Mouse (Mus musculus) spleen, adult 2 months (tissue): ENCODE results near the gene Car9. TPM values are rescaled to one million over a fixed set of nuclear protein-coding genes. Genes with fewer than 3 reads are reported as not detected.
"Not testable (repeated sequence)": the region's sequence is repeated elsewhere in the genome, so short reads cannot be mapped to it uniquely, and the experiment has no call there.

ENCODE experiments used
- DNase-seq, 2 experiments: peaks; one replicate each; pipeline versions ENCODE4 v3.0.0 to v3.0.0-alpha.2; 2012 to 2021; ENCODE audit warnings: low spot score in 2 of 2, low read depth in 1 of 2
- H3K27ac ChIP-seq: fragments of 200-500 bp; 2 replicates; pipeline ENCODE4 v1.5.1; 2012; ENCODE audit warnings: low read length, inconsistent platforms; ENCODE audit not compliant: insufficient read depth
- H3K27me3 ChIP-seq: fragments of 200-500 bp; 2 replicates; pipeline ENCODE4 v1.6.1; 2012; ENCODE audit warnings: mild to moderate bottlenecking, moderate library complexity, low read length, inconsistent platforms; ENCODE audit not compliant: control insufficient read depth, insufficient read depth
- H3K36me3 ChIP-seq: fragments of 200-500 bp; 2 replicates; pipeline ENCODE4 v1.6.1; 2012; ENCODE audit warnings: mild to moderate bottlenecking, low read length, inconsistent platforms; ENCODE audit not compliant: control insufficient read depth, insufficient read depth
- H3K4me1 ChIP-seq: fragments of 200-500 bp; 2 replicates; pipeline ENCODE4 v1.6.1; 2011; ENCODE audit warnings: inconsistent platforms; ENCODE audit not compliant: control insufficient read depth, insufficient read depth, insufficient read length
- H3K4me3 ChIP-seq: fragments of 200-500 bp; 2 replicates; pipeline ENCODE4 v1.5.1; 2011; ENCODE audit warnings: mild to moderate bottlenecking, inconsistent platforms; ENCODE audit not compliant: insufficient read depth, insufficient read length; ENCODE audit errors: extremely low read depth
- CTCF ChIP-seq: fragments of 200-500 bp; IDR thresholded peaks from 2 replicates; pipeline ENCODE4 v1.5.1; 2011; ENCODE audit warnings: mild to moderate bottlenecking, inconsistent platforms; ENCODE audit not compliant: insufficient read depth, insufficient read length, insufficient replicate concordance; ENCODE audit errors: extremely low read depth
- POLR2A ChIP-seq: fragments of 200-500 bp; IDR thresholded peaks from 2 replicates; pipeline ENCODE4 v1.6.1; 2011; ENCODE audit warnings: low read depth, low read length, inconsistent platforms
- WGBS: fragments of 180-500 bp; shearing (Covaris S2); methylation state at CpG from one replicate; pipeline ENCODE4 v1.1.7; 2018; 5-methylcytosine and 5-hydroxymethylcytosine counted together
- polyA plus RNA-seq: library from polyadenylated mRNA; depleted of rRNA; stranded (reverse); fragments of >200 nt; gene quantifications from 2 replicates; pipeline ENCODE4 v1.2.3, GENCODE M21; 2012

Gene Car9
- polyA plus RNA-seq, 1 experiment, result 2.0 TPM

DNA sequence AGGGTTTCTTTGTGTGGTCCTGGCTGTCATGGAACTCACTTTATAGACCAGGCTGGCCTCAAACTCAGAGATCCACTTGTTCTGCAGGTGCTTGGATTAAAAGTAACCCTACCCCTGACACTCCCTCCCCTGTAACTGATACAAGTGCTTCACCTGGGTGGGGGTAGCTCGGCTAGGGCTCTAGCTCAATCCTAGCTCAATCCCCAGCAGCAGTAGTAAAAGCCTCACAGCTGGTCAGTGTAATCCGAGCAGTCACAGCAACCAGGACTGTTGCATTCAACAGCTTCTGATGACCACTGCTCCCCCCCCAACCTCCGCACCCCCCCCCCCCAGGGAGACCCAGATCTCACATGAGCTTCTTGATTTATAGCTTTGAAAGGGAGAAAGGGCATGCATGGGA, 35.3 kb downstream of the Car9 start:
- DNase-seq, result no peak
- 95% methylated on average over 3 of the region's 3 CpGs for WGBS

DNA sequence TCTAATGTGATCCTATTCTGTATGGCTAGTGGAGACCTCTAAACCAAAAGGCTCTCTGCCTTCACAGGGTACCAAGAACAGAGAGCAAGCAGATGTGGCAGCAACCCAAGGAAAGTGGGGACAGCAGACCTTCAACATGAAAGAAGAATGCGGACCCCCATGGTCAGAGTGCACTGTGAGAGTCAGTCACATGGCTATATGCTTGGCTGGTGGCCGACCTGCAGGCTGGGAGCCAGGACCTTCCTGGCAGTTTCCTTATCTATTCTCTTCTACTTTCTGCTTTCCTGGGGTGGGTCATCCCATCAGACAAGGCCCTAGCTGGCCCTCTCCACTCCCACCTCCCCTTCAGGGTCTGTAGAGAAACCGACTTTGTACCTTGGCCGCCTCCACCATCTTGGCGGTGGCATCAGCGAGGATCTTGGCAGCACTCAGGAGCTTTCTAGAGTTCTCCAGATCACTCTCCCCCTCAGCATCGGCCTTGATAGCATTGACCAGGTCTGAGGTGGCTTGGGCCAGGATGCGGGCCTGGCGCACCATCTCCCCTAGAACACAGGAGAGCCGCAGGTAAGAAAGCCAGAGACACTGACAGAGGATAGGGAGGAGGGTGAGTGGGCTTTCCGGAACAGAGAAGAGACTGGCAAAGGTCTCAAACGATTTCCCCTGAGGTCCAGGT, 39.7 kb downstream of the Car9 start:
- Histone ChIP-seq H3K27me3 (no peaks in the 10 kb centered on the region), H3K4me3 (no peak overlapping the region), H3K27ac (no peak overlapping the region), H3K4me1 (no peaks in the 10 kb centered on the region), H3K36me3 (peaks cover 90% of the 10 kb centered on the region)
- no peak for DNase-seq
- TF ChIP-seq CTCF (no peak), POLR2A (no peak)
- 92% methylated on average over 12 of the region's 12 CpGs for WGBS

More for the DNA sequence above, 35.3 kb downstream of the Car9 start:
- Histone ChIP-seq H3K36me3 (peaks cover 87% of the 10 kb centered on the region), H3K27ac (no peak overlapping the region), H3K27me3 (no peaks in the 10 kb centered on the region), H3K4me1 (no peaks in the 10 kb centered on the region), H3K4me3 (no peak overlapping the region)
- TF ChIP-seq CTCF (no peak), POLR2A (no peak)

- Histone ChIP-seq H3K27ac (no peak overlapping the region), H3K4me1 (no peaks in the 10 kb centered on the region), H3K36me3 (peaks cover 90% of the 10 kb centered on the region), H3K27me3 (no peaks in the 10 kb centered on the region), H3K4me3 (no peak overlapping the region)
- no peak for DNase-seq
- 88% methylated on average over 8 of the region's 8 CpGs for WGBS
- TF ChIP-seq POLR2A (no peak), CTCF (no peak)
Observed at GRCm38 (mm10) chr4:43547160-43547559, 40.4 kb downstream of the Car9 start.

DNA sequence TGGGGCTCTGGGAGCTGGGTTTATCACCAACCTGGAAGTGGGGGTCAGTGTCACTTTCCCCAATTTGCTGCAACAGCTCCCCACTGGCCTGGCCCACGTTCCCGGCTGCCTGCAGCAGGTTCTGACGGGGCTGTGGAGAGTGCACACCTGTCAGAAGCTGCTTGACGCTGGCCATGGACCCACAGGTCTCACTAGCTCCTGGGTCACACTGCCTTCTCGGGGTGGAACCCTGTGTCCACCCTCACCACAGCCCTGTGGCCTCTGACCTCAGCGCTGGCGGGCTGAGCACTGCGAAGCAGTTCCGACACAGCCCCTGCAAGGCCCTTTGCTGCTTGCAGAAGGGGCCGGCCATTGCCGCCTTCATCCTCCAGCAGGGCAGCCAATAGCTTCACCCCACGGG, 42.3 kb downstream of the Car9 start:
- Histone ChIP-seq H3K36me3 (peaks cover 89% of the 10 kb centered on the region), H3K27ac (no peak overlapping the region), H3K27me3 (no peaks in the 10 kb centered on the region), H3K4me1 (no peaks in the 10 kb centered on the region), H3K4me3 (no peak overlapping the region)
- WGBS, result 95% methylated on average over 12 of the region's 12 CpGs
- DNase-seq, result no peak
- TF ChIP-seq CTCF, result no peak
- TF ChIP-seq POLR2A, result no peak

DNA sequence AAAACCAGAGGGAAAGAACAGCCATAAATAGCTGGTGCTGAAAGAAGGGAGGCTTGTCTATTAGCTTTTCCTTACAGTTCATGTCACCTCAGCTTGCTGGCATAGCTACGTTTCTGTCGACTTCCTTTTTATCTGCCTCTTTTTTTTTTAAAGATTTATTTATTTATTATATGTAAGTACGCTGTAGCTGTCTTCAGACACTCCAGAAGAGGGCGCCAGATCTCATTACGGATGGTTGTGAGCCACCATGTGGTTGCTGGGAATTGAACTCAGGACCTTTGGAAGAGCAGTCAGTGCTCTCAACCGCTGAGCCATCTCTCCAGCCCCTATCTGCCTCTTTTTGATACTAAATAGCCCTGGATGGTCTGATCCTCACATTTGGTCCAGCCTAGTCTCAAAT, 45.1 kb downstream of the Car9 start:
- H3K27me3 ChIP-seq, H3K4me3 ChIP-seq, DNase-seq, H3K4me1 ChIP-seq, H3K27ac ChIP-seq: not testable (repeated sequence)
- peaks cover 85% of the 10 kb centered on the region for H3K36me3 ChIP-seq
- WGBS, result 84% methylated on average over 6 of the region's 6 CpGs

DNA sequence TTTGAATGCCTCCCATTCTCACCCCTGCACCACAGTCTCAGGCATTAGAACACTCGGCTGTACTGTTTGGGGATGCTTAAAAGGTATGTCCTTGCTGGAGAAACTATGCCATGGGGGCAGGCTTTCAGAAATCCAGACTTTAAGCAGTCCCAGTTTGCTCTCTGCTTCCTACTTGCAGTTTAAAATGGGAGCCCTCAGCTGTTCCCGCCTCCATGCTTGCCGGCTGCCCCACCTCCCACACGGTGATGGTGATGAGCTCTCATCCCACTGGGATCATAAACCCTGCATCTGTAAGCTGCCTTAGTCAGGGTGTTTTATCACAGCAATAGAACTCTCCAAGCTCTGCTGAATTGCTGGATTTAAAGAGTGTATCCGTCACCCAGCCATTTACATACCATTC, 45.7 kb downstream of the Car9 start:
- Histone ChIP-seq H3K27me3 (no peaks in the 10 kb centered on the region), H3K4me1 (peaks cover 3% of the 10 kb centered on the region; the same call in 1 of the 2 replicates), H3K27ac (no peak overlapping the region), H3K4me3 (no peak overlapping the region), H3K36me3 (peaks cover 80% of the 10 kb centered on the region)
- DNase-seq, result no peak
- no peak for TF ChIP-seq POLR2A
- no peak for TF ChIP-seq CTCF
- WGBS, result 98% methylated on average over 5 of the region's 5 CpGs

GRCm38 (mm10) chr4:43553891-43554290, 47.1 kb downstream of the Car9 start:
- Histone ChIP-seq H3K4me3 (no peak overlapping the region), H3K27ac (no peak overlapping the region), H3K27me3 (no peaks in the 10 kb centered on the region), H3K4me1 (peaks cover 14% of the 10 kb centered on the region; the same call in 1 of the 2 replicates), H3K36me3 (peaks cover 67% of the 10 kb centered on the region)
- DNase-seq, result no peak
- no peak for TF ChIP-seq POLR2A
- no peak for TF ChIP-seq CTCF
